Mouse (Mus musculus) bone marrow, adult 2 months (tissue): ENCODE measurements at regions not wholly inside any gene's neighbourhood (a gene's known extent, or its start where the extent isn't known, plus 50 kb on each side); places are given as distances from the start of the nearest gene placed in this dataset.

Experiments used
- CTCF ChIP-seq: fragments of 200-500 bp; IDR thresholded peaks from 2 replicates; pipeline ENCODE4 v1.5.1; 2011; ENCODE audit warnings: low read length, control low read depth; ENCODE audit not compliant: control insufficient read depth, insufficient read depth
- POLR2A ChIP-seq: fragments of 200-500 bp; IDR thresholded peaks from 2 replicates; pipeline ENCODE4 v1.6.1; 2011; ENCODE audit warnings: low read depth, mild to moderate bottlenecking, control low read depth, low read length, borderline replicate concordance; ENCODE audit not compliant: control insufficient read depth

DNA sequence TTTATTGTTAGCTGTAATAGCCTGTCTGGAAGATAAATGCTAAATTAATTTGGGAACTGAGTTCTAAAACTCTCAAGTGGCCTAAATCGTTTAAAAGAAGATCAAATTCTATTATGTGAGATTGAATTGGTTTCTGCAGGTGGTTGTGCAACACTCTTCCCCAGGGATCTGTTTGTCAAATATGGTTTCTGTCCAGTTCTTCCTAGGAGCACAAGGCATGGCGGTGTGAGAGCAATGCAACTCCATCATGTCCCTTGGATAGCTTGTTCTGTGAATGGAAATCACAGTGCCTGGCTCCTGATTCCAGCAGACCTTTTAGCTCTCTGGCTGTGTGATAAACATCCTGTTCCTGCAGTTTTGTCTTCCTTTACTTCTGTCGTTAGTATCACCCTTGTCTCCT, 151.9 kb upstream of the Gpr101 start:
- TF ChIP-seq POLR2A (no peak), CTCF (no peak)
